Mouse (Mus musculus): ENCODE results near the gene Daam1.

Daam1 gene

GRCm38 (mm10) chr12:71980166-71980565, 149.3 kb downstream of the Daam1 start:
- ChIA-PET POLR2A (interaction anchor here (0.5 to 2.2 kb wide), 5 partner anchors 8 to 24 kb away, joined by 3 to 4 read pairs (median 4); no protein-coding TSS in a partner anchor), CTCF (interaction anchor here in 1 of 4 experiments (1.6 kb wide), 1 partner anchor 8 kb away, joined by 3 read pairs; no protein-coding TSS in a partner anchor)

GRCm38 (mm10) chr12:71980746-71981145, 149.9 kb downstream of the Daam1 start:
- CTCF ChIA-PET: interaction anchor here in 1 of 4 experiments (1.6 kb wide), 1 partner anchor 8 kb away, joined by 3 read pairs; no protein-coding TSS in a partner anchor
- POLR2A ChIA-PET: interaction anchor here in 3 of 4 experiments (0.6 to 2.2 kb wide), 6 partner anchors 8 to 434 kb away, joined by 3 to 6 read pairs (median 3); no protein-coding TSS in a partner anchor

- POLR2A ChIA-PET: interaction anchor here in 3 of 4 experiments (0.6 to 1.6 kb wide), 7 partner anchors 8 to 434 kb away, joined by 3 to 6 read pairs (median 3); no protein-coding TSS in a partner anchor
- CTCF ChIA-PET: interaction anchor here in 1 of 4 experiments (0.7 kb wide), 1 partner anchor 611 kb away, joined by 4 read pairs; no protein-coding TSS in a partner anchor
Measured at GRCm38 (mm10) chr12:71981250-71981649, 150.4 kb downstream of the Daam1 start.

- ChIA-PET CTCF (interaction anchor here in 1 of 4 experiments (0.7 kb wide), 1 partner anchor 611 kb away, joined by 4 read pairs; no protein-coding TSS in a partner anchor), POLR2A (interaction anchor here in 2 of 4 experiments (0.6 to 1.6 kb wide), 4 partner anchors 9 to 111 kb away, joined by 3 to 6 read pairs (median 3); no protein-coding TSS in a partner anchor)
Measured at GRCm38 (mm10) chr12:71981791-71982190, 150.9 kb downstream of the Daam1 start.

- POLR2A ChIA-PET: interaction anchor here in 1 of 4 experiments (0.8 kb wide), 1 partner anchor 118 kb away, joined by 3 read pairs; no protein-coding TSS in a partner anchor
- CTCF ChIA-PET: no interaction called here
Measured at GRCm38 (mm10) chr12:71983102-71983715, 152.3 kb downstream of the Daam1 start.

DNA sequence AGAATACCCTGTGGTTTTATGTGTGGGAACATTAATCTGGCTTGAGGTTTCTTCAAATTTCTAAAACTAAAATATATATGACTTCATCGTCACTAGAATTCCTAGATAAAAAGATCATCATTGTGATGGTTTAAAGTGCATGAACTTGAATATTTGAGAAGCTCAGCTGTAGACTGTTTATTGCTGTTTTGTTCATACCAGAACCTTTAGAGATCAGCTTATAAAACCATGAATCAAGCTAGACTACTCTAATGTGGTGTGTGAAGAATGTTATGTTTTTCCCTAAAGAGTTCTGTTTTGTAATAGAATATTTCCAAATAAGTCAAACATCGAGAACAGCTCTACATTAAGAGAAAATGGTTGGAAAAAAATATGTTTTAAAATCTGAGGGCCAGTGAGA, 156.3 kb downstream of the Daam1 start:
- CTCF ChIA-PET: interaction anchor here in 1 of 4 experiments (0.7 kb wide), 1 partner anchor 1317 kb away, joined by 3 read pairs; no protein-coding TSS in a partner anchor

DNA sequence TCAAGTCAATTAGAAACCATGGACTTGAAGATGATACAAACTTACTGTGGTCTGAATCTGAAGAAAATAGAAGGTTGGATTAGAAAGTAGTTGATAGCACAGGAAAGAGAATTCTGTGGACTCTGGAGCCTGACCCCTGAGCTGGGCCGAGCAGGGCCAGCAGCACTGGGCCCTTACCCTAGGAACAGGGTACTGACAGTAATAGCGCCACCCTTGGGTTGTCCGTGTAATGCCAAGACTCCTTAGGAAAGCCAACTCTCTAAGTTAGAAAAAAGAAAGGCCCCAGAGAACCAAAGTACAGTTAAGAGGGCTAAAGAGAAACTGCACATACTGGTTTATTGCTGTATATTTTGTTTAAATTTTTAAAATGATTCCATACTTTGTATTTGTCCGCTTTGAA, 157.0 kb downstream of the Daam1 start:
- ChIA-PET CTCF (interaction anchor here in 3 of 4 experiments (0.5 to 0.9 kb wide), 4 partner anchors 8 to 1316 kb away, joined by 3 to 4 read pairs (median 3); no protein-coding TSS in a partner anchor), POLR2A (interaction anchor here in 1 of 4 experiments (1.0 to 1.9 kb wide), 7 partner anchors 8 to 30 kb away, joined by 3 to 11 read pairs (median 5); no protein-coding TSS in a partner anchor)

More for the DNA sequence above, 156.3 kb downstream of the Daam1 start:
- POLR2A ChIA-PET: interaction anchor here in 1 of 4 experiments (1.5 kb wide), 1 partner anchor 11 kb away, joined by 3 read pairs; no protein-coding TSS in a partner anchor

DNA sequence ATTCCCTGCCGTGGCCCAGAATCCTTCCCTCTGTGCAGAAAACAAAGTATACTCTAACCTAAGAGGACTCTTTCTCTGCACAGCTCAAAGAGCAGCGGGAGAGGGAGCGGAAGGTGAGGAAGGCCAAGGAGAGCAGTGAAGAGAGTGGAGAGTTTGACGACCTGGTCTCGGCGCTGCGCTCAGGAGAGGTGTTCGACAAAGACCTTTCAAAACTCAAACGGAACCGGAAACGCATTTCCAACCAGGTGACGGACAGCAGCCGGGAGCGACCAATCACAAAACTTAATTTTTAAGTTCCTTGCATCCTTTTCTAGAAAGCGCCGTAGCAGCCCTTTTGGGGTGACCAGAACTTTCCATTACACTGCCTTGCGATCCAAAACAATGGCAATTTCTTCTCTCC, 158.7 kb downstream of the Daam1 start:
- ChIA-PET POLR2A (interaction anchor here in 3 of 4 experiments (0.6 to 1.9 kb wide), 10 partner anchors 9 to 201 kb away, joined by 3 to 11 read pairs (median 4); no protein-coding TSS in a partner anchor), CTCF (interaction anchor here in 3 of 4 experiments (0.7 to 0.9 kb wide), 4 partner anchors 11 to 221 kb away, joined by 3 to 4 read pairs (median 3); partner anchors contain the start of gene Gpr135 (in 1 of the 3))

GRCm38 (mm10) chr12:71992599-71993210, 161.8 kb downstream of the Daam1 start:
- POLR2A ChIA-PET: interaction anchor here in 1 of 4 experiments (1.1 kb wide), 1 partner anchor 211 kb away, joined by 3 read pairs; no protein-coding TSS in a partner anchor
- CTCF ChIA-PET: interaction anchor here in 1 of 4 experiments (0.6 to 1.2 kb wide), 2 partner anchors 42 to 224 kb away, joined by 3 to 5 read pairs; no protein-coding TSS in a partner anchor

DNA sequence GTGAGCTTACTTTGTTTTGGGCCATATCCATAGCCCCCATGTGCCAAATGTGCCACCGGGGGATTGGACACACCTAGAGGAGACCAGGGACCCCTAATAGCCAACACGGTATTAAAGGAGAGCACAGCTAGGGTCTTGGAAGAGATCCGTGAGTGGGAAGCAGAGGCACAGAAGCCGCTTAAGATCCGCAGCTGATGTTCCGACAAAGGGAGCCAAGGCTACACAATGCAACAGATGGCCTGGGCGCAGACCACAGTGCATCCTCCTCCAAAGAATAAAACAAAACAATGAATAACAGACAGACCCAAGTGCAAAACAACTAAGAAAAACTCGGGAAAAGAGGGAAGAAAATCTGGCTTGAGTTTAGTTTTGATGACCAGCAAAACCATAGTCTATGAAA, 165.0 kb downstream of the Daam1 start:
- ChIA-PET CTCF (no interaction called here), POLR2A (interaction anchor here in 2 of 4 experiments (0.6 to 1.0 kb wide), 2 partner anchors 10 to 827 kb away, joined by 3 read pairs; no protein-coding TSS in a partner anchor)

DNA sequence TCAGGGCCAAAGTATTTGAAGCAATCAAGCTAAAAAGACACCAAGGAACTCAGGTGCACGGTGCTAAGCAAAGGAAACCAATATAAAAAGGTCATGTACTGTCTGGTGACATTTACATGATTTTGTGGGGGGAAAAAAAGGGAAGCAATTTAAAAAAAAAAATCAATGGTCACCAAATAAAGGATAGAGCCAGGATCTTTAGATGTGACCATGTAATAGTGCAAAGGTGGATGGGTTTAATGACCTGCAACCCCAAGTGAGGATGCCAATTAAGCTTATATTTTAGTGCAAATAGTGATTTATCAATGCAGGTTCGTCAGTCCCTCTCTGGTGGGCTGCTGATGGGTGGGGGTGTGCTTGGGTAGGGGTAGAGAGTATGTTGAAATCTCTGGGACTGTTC, 166.0 kb downstream of the Daam1 start:
- ChIA-PET POLR2A (interaction anchor here in 1 of 4 experiments (0.6 to 1.1 kb wide), 4 partner anchors 11 to 181 kb away, joined by 3 to 4 read pairs (median 3); no protein-coding TSS in a partner anchor), CTCF (interaction anchor here in 2 of 4 experiments (0.6 to 0.7 kb wide), 2 partner anchors 36 to 999 kb away, joined by 3 to 4 read pairs; no protein-coding TSS in a partner anchor)

- CTCF ChIA-PET: interaction anchor here in 1 of 4 experiments (0.6 kb wide), 1 partner anchor 36 kb away, joined by 3 read pairs; no protein-coding TSS in a partner anchor
- POLR2A ChIA-PET: interaction anchor here in 1 of 4 experiments (0.7 to 1.1 kb wide), 3 partner anchors 11 to 44 kb away, joined by 3 read pairs; no protein-coding TSS in a partner anchor
Measured at GRCm38 (mm10) chr12:71997364-71997763, 166.5 kb downstream of the Daam1 start.

DNA sequence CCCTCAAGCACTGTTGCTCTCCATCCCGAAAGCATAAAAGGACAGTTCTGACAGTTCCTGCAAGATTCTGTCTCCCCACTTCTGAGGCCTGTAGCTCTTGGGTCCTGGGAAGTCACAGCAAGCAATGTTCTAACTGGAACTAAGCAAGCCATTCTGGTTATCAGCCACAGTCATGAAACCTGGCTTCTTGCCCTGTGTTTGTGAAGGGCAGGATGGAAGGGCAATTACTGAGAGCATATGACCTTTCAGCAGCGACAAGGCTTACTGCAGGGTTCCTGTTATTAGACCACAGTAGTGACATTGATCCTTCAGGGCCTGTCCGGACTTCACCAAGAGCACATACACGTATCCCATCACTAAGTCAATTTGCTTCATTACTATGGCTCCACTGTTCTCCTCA, 167.8 kb downstream of the Daam1 start:
- POLR2A ChIA-PET: interaction anchor here in 1 of 4 experiments (0.6 kb wide), 1 partner anchor 12 kb away, joined by 3 read pairs; no protein-coding TSS in a partner anchor
- CTCF ChIA-PET: interaction anchor here in 1 of 4 experiments (0.6 kb wide), 1 partner anchor 123 kb away, joined by 3 read pairs; no protein-coding TSS in a partner anchor

DNA sequence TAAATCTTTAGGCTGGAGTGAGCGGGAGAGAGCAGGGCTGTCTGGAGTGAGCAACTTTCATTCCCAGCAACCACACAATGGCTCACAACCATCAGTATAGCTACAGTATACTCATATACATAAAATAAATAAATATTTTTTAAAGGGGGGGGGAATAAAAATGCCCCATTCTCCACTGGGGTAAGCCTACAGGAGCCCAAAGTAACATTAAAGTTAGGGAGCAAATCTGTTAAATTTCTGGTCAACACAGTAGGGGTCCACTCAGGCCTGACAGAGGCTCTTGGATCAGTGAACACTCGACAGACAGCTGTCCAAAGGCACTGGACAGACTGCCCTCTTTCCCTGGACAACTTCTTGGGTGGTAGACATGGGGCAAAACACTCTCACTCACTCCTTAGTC, 168.8 kb downstream of the Daam1 start:
- ChIA-PET CTCF (no interaction called here), POLR2A (no interaction called here)

GRCm38 (mm10) chr12:72001811-72002210, 170.9 kb downstream of the Daam1 start:
- CTCF ChIA-PET: interaction anchor here in 1 of 4 experiments (1.2 kb wide), 2 partner anchors 12 to 233 kb away, joined by 3 read pairs; no protein-coding TSS in a partner anchor
- POLR2A ChIA-PET: interaction anchor here in 3 of 4 experiments (0.6 to 1.6 kb wide), 6 partner anchors 10 to 130 kb away, joined by 3 to 6 read pairs (median 4); partner anchors contain the start of genes Jkamp (in 1 of the 3) and L3hypdh (in 1 of the 3)

GRCm38 (mm10) chr12:72005307-72005706, 174.4 kb downstream of the Daam1 start:
- POLR2A ChIA-PET: no interaction called here
- CTCF ChIA-PET: interaction anchor here in 1 of 4 experiments (1.2 kb wide), 1 partner anchor 516 kb away, joined by 3 read pairs; no protein-coding TSS in a partner anchor

DNA sequence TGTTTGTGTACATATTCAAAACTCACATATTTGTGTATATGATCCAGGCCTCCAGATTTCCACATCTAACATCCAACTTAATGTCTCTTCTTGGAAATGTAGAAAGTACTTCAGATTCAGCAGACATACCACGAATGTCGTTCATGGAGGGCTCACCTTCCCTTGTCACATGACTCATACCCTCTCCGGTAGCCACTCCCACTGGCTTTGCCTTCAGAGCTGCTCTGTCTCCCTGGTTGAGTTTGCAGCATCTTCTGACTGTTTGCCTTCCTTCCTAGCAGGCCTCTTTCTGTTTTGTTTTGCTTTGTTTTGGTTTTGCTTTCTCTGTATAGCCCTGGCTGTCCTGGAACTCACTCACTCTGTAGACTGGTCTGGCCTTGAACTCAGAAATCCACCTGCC, 176.8 kb downstream of the Daam1 start:
- CTCF ChIA-PET: no interaction called here
- POLR2A ChIA-PET: no interaction called here
